Mouse (Mus musculus): Measurements from ENCODE around the gene Hint1.
A peak's percentile ranks its signal among the peaks of the same experiment; 100 is the strongest.
"Not testable (repeated sequence)": the region's sequence is repeated elsewhere in the genome, so short reads cannot be mapped to it uniquely, and the experiment has no call there.

Hint1 gene

DNA sequence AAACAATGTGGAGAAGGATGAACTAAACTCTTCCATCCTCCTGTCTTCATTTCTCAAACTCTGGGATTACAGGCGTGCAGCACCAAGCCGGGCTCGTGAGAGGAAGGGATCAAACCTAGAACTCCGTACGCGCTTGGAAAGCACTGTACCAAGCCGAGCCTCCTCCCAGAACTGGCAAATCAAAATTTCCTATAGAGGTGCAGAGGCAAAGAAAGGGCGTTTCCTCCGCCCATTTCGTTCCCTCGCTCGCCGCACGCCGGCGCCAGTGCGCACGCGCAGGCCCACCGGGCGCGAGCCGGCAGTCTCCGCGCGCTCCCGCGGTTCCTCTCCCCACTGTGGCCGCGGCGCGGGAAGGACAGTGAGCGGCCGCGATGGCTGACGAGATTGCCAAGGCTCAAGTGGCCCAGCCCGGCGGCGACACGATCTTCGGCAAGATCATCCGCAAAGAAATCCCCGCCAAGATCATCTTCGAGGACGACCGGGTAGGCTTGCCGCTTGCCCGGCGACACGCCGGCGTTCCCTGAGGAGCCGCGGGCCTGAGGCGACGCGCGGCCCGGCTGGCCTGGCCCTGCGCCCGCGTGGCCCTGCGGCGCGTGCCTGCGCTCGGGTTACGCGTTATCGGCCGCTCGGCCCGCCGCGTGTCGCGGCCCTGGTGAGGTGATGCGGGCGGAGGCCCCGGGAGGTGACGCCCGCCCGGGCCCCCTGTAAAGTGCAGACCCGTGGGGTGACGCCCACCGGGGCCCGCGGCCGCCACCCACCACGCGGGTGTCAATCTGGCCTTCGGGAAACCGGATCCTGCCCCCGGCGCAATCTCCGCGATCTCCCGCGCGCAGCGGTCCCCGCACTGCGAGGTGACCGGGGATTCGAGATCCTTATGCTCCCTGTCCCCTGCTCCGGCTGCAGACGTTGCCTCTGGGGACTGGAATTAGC lies at the start of gene Hint1:
Hint1 (plus strand) TSS at position 265 of the 930 bp plus-strand sequence.
- peak; percentile 94 for DNase-seq (ENCODE audit: extremely low spot score)

DNA sequence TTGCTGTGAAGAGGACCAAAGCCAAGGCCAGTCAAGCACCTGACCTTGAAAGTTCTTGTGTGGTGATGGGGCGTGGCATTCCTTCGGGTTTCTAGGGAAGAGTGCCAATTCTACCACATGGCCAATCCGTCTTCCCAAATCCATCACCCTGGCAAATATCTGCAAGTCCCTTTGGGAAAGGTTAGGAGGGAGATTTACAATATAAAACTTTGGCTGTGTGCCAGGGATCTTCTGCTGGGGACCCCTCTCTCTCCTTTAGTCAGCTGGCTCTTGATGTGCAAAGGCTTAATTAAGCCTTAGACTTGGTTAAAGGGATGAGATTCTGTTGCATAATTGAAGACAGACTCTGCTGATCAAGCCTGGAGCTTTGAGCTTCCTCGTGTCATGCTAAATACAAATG lies 48.7 kb upstream of the Hint1 start:
- DNase-seq (ENCODE audit: extremely low spot score) = no peak

DNA sequence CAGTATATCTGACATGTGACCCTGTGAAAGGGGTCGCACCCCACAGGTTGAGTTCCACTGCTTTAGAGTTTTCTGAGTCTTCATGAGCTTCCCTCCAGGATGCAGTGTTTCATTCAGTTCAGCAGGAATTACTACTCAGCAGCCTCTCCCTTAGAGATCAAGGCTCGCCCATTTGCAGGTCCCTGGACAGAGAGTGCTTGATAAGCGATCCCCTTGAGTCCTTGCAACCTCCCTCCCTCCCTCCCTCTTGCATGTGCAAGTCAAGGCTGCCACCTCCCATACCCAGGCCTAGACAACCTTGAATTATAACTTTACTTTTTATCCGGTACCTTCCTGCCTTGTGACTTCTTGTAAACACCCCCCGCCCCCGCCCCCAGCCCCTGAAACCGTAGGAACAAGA lies 46.7 kb upstream of the Hint1 start:
- no peak for DNase-seq (ENCODE audit: extremely low spot score)

DNA sequence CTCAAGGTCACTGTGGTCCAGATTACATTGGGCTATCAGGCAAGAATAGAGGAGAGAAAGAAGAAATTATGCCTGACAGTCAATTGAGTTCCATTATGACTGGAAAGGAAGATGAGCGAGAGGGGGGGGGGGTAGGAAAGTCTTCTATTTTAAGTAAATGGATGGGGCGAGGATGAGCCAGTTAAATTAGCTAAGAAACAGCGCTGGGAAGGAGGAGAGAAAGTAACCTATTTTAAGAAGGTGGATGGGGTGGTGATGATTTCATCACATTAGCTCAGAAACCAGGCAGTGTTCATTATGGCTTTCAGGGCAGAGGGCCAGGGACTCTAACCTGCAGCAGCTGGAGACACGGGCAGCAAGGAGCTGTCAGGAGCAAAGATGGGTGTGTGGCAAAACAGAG lies 42.7 kb upstream of the Hint1 start:
- DNase-seq (ENCODE audit: extremely low spot score) = no peak

DNA sequence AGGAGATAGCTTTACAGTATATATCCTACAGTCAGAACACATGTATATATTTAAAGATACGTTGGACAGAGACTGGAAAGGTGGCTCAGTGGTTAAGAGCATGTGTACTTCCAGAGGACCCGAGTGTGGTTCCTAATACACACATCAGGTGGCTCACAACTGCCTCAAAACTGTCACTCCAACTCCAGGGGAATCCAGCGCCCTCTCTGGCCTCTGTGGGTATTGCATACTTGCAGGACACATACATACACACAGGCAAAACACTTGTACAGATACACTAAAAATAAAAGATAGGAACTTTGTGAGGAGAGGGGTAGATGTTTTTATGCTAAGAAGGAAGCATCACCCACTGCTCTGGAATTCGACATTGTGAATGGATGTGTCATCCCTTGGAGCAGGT lies 40.4 kb upstream of the Hint1 start:
- no peak for DNase-seq (ENCODE audit: extremely low spot score)

DNA sequence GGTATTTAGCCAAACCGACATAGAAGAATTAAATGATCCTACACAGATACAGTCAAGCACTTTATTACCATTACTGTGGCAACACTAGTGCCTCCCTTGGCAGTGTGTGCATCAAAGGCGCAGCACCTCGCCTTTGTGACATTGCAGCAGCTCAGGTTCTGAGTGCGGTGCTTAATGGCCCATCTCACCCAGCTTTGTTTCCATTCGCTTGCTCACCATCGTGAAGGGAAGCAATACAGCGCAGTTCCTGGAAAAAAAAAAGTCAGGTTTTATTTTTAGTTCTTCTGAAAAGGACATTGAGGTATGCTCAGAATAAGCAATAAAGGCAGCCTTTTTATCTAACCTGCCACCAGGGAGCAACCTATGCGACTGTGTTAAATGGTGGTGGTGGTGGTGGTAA lies 39.4 kb upstream of the Hint1 start:
- no peak for DNase-seq (ENCODE audit: extremely low spot score)

DNA sequence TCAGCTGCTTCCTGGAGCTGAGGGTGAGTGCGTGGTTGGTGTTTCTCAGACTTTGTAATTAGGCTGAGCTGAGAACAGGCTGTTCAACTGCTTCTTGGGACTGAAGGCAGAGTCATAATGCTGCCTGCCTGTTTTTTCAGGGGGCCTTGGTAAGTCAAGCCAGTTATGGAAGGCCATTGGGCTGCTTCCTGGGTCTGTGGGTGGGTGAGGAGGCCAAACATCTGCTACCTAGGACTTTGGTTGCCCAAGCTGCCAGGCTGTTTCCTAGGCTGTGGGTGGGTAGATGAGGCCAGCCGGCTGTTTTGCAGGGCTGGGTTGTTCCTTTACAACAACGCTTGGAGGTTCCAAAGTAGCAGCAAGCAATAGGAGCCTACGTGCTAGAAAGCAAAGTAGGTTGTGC lies 32.4 kb upstream of the Hint1 start:
- no peak for DNase-seq (ENCODE audit: extremely low spot score)

DNA sequence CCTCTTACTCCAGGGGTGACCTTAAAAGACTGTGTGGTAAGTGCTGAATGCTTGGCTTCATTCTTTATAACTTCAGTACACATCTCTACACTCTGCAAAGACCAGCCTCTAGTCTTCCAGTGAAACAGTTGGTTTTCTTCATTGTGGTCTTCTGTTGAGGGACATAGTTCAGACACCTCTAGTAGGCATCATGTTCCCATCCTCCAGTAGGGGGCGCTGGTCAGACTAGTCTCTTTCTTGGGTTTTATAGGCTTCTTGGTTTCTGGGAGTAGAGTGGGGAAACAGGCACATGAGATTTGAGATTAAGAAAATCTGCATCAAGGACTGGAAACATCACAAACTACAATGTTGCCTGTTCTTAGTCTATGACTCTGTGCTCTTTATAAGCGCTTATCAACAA lies 31.6 kb upstream of the Hint1 start:
- no peak for DNase-seq (ENCODE audit: extremely low spot score)

DNA sequence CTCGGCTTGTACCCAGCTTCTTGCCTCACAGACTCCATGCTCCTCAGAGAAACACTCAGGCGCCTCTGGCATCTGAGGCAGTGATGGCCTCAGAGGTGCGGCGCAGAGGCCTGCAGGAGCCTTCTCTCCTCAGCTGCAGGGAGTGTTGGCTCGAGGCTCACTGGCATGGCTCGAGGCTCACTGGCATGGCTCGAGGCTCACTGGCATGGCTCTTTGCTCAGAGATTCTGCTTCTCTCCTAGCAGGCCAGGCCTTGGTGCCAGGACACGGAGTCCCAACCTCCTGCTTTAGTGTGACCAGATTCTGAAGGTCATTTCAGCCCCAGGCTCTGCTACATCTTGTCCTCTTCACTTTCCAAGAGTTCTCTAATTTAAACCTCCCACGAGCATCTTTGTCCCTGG lies 30.1 kb upstream of the Hint1 start:
- DNase-seq (ENCODE audit: extremely low spot score) = no peak

DNA sequence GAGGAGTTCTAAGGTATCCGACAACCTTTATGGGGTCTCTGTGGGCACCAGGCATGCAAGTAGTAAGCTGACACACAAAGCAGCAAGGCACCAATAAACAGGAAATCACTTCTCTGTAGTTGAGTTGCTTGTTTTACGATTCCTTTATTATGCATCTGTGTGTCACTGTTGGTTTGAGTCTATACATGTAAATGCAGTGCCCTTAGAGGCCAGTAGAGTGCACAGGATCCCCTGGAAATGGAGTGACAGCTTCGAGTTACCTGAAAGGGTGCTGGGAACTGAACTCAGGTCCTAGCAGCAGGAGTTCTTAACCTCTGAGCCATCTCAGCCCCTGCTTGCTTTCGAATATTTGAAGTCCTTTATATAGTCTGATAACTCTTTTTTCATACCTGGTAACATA lies 26.5 kb upstream of the Hint1 start:
- no peak for DNase-seq (ENCODE audit: extremely low spot score)

DNA sequence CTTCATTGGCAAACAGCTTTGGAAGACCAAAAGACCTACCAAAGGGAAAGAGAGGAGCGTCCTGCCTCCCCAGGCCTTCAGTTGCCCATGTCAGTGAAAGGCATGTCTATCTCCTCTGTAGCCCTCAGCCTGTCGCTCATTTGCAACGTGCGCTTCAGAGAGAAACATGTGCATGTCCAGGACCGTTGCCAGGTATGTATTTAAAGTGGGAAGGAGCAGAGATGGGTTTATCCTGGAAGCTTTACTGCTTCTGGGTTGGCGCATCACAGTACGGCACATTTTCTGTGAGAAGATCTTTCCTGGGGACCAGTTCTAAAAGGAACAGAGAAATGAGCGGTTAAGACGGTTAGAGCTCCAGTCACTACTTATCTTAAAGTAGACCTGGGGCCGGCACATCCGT lies 25.3 kb upstream of the Hint1 start:
- DNase-seq (ENCODE audit: extremely low spot score) = no peak

DNA sequence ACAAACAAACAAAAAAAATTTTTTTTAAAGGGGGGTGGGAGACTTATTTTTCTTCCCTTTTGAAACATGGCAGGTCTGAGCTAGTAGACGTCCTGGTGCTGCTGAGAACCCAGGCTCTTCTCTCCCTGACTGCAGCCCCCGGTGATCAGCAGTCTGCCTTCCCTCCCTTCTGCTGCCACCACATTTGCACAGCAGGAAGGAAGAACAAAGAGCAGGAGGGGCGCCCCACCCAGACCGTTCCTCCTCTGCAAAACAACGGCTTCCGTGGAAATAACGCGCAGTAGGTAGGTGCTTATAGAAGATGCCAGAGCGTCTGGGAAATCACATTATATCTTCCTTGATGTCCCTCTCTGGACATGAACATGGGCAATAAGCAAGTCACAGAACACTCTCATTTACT lies 21.8 kb upstream of the Hint1 start:
- DNase-seq (ENCODE audit: extremely low spot score) = no peak

DNA sequence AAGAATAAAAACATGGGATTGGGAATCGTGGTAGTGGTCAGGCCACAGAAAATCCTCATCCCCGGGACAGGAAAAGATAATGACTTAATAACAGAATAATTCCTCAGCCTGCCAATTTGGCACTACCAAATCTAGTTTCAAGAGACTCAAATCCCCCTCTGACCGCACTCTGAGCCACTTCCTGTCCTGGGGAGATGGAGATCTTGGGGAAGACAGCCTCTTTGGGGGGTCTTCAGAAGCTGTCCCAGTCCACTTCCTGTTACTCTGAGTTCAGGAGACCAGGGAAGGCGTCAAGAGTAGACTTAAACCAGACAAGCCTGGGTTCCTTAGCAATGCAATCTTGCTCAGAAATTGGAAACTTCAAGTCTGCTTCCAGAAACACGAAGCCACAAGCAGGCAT lies 21.2 kb upstream of the Hint1 start:
- no peak for DNase-seq (ENCODE audit: extremely low spot score)

DNA sequence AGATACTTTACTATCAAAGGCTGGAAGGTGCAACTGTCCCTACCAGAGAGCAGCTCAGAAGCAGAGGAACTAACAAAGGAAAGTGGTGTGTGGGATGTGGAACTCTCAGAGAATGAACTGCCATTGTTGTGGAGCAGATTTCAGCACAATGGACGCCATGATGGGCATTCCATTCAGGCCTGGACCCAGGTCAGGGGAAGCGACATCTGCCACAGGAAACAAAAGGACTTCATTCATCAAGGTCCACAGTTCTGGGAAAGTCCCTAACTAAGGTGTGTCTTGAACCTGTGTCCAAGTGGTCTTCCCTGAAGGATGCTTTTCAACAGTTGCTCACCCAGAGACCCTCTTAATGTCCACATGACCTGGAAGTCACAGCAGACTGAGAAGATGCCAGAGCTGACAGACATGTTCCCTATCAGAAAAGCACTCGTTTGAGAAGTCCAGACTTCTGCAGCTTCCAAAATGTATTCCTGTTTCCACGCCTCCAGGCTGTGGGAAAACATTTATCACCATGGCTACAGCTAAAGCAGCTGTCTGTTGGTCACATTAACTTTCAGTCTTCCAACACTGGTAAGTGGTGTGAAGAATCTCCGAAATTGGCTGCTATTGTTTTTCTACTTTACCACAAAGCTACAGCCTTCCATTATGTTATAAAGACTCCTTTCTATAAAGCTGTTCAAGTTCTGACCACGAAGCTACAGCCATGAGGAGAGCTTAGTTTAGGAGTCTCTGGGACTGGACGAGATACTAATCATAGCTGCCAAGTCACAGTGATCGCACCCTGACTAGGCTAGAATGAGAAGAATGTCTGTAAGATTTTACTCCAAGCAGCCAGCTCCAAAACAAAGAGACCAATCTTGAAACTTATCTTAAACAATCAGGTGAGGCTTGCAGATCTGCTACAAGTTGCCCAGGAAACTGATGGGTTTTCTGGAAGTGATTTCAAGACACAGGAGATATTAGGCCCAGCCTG lies 20.4 kb upstream of the Hint1 start:
- peak; percentile 48 for DNase-seq (ENCODE audit: extremely low spot score)

DNA sequence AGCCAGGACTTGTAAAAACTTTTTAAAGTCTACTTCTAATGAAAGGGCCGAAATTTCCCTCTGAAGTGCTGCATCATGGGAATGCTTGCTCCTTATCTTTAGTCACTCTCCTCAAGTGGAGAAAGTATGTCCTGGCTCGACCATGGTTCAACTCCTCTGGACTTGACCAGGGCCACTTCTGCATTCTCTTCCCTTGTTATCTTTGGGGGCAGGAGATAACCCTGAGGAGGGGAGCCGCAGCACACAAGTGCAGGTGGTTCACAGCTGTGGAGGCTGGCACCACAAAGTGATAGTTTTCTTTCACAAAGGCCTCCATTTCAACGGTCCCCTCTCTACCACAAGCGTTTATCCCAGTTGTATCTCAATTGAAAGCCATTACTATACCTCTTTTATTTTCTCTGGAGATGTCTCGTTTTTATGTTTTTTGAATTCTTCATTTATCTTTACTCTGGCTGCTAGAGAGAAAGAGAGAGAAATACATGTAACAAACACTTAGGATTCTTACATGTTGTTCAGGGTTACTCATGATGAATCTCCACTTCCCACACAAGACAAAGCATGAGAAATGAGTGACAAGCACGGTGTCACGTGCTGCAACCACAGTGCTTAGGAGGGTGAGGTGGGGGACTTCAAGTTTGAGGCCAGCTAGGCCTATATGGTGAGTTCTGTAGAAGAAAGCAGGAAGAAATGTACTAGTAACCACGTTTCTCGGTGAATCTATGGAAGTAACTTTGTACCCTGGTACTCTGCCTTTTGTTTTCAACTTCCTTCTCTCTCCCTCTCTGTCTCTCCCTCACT lies 16.0 kb upstream of the Hint1 start:
- DNase-seq (ENCODE audit: extremely low spot score) = no peak

DNA sequence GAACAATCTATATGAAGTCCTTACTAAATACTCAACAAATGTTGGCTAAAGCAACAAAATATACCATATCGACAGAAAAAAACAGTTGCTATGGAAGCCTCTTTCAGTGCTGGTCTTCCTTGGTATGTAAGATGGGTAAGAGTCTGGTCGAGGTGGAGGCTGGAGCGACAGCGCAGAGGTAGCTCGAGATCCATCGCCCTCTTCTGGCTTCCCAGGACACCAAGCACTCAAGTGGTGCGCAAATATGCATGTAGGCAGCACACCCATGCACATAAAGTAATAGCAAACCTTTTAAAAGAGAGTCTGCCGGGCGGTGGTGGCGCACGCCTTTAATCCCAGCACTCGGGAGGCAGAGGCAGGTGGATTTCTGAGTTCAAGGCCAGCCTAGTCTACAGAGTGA lies 14.5 kb upstream of the Hint1 start:
- no peak for DNase-seq (ENCODE audit: extremely low spot score)

DNA sequence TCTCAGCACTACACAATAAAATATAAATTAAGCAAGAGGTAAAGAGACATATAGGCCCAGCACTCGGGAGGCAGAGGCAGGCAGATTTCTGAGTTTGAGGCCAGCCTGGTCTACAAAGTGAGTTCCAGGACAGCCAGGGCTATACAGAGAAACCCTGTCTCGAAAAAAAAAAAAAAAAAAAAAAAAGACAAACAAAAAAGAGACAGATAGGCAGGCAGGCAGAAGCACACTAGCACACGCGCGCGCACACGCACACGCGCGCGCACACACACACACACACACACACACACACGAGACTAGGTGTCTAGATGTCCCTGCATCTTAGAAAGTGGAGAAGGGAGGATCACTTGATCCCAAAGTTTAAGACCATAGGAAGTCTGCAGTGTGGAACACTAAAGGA lies 7.3 kb upstream of the Hint1 start:
- DNase-seq (ENCODE audit: extremely low spot score) = not testable (repeated sequence)

DNA sequence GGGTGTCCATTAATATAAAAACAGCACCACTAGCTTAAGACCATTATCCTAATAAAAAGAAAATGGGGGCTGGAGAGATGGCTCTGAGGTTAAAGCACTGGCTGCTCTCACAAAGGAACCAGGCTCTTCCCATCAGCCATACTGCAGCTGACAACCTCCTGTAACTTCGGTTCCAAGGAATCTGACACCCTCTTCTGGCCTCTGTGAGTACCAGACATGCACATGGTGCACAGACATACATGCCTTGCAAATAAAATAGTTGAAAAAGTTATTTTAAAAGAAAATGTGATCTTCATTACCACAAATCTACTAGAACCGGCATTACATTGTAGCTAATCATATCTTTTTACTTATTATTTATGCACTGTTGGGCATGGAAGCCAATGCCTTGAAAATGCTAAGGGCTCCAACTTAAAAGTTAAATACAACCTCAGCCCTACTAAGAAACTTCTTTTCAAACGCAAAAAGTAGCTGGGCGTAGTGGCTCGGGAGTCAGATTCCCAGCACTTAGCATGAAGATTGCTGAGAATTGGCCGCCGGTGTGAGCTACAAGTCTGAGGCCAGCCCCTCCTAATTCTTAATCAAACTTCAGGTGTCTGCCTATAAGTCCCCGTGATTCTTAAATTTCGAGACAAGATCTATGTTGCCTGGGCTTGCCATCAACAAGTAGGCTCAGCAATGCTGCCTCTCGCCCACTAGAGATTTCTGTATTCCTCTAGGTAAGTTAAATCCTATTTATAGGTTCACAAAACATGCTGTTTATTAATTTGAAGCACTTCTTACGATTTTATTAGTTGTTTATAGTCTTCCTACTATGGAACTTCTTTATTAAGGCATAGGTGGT lies 6.6 kb upstream of the Hint1 start:
- DNase-seq (ENCODE audit: extremely low spot score) = peak; percentile 44

DNA sequence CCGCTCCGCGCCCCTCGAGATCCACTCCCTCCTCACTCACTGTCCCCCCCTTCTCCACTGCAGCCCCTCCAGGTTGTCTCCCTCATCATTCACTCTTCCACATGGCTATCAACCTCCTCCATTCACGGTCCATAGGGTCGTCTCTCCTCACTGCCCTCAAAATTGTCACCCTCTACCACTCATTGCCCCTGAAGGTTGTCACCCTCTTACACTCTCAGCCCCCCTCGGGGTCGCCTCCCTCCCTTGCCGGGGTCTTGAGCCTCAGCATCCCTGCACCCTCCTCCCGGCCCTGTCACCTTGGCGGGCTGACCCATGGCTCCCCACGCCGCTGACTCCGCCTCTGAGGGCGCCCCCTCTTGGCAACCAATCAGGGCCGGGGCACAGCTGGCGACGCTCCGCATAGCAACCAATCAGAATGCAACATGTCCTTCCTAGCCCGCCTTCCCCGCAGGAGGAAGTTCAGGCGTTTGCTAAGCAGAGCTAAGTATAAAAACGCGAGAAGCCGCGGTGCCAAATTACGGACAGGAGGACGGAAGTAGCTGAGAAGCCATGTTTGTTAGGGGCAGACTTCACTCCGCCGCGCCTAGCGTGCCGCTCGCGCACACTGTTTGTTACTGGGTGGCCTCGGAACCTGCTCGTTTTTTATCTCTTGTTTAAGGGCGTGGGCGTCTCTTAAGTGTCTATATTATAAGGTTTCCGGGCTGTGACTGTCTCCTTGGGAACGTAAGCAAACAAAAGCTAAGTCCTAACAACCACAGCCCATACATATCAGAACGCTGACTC lies 5.7 kb upstream of the Hint1 start, which contains the start of gene Lyrm7:
Lyrm7 (minus strand) TSS at position 661 of the 783 bp plus-strand sequence.
- peak; percentile 95 for DNase-seq (ENCODE audit: extremely low spot score)

Data from embryo, embryonic 9.5 days (tissue).